Mouse (Mus musculus) limb, embryonic 15.5 days (tissue): ENCODE measurements at regions not wholly inside any gene's neighbourhood (a gene's known extent, or its start where the extent isn't known, plus 50 kb on each side); places are given as distances from the start of the nearest gene placed in this dataset.

Source experiments
- ATAC-seq: fragments of 200-750 bp; cut with Nextera tagmentation; 2 replicates; pipeline ENCODE4 v1.8.0; 2017; ENCODE audit warnings: low read depth, moderate TSS enrichment; ENCODE audit not compliant: insufficient number of reproducible peaks, low FRiP score, low TSS enrichment
- H3K27ac ChIP-seq: fragments of 300-500 bp; sonication (generic); 2 replicates; pipeline ENCODE4 v1.5.1; 2015; ENCODE audit warnings: moderate library complexity, mild to moderate bottlenecking, inconsistent platforms
- H3K27me3 ChIP-seq: fragments of 300-500 bp; sonication (generic); 2 replicates; pipeline ENCODE4 v1.6.1; 2015; ENCODE audit warnings: inconsistent platforms
- H3K36me3 ChIP-seq: fragments of 300-500 bp; sonication (generic); 2 replicates; pipeline ENCODE4 v1.6.1; 2015; ENCODE audit warnings: inconsistent platforms
- H3K4me1 ChIP-seq: fragments of 300-500 bp; sonication (generic); 2 replicates; pipeline ENCODE4 v1.6.1; 2015; ENCODE audit warnings: inconsistent platforms
- H3K4me2 ChIP-seq: fragments of 300-500 bp; sonication (generic); 2 replicates; pipeline ENCODE4 v1.6.1; 2015; ENCODE audit warnings: mild to moderate bottlenecking, inconsistent platforms
- H3K4me3 ChIP-seq: fragments of 300-500 bp; sonication (generic); 2 replicates; pipeline ENCODE4 v1.5.1; 2015; ENCODE audit warnings: mild to moderate bottlenecking, inconsistent platforms
- H3K9ac ChIP-seq: fragments of 300-500 bp; sonication (generic); 2 replicates; pipeline ENCODE4 v1.6.1; 2015; ENCODE audit warnings: inconsistent platforms
- H3K9me3 ChIP-seq: fragments of 300-500 bp; sonication (generic); 2 replicates; pipeline ENCODE4 v1.6.1; 2016; ENCODE audit warnings: inconsistent platforms
- WGBS: fragments of 180-500 bp; shearing (Covaris S2); methylation state at CpG from one replicate; pipeline ENCODE4 v1.1.7; 2015; 5-methylcytosine and 5-hydroxymethylcytosine counted together

DNA sequence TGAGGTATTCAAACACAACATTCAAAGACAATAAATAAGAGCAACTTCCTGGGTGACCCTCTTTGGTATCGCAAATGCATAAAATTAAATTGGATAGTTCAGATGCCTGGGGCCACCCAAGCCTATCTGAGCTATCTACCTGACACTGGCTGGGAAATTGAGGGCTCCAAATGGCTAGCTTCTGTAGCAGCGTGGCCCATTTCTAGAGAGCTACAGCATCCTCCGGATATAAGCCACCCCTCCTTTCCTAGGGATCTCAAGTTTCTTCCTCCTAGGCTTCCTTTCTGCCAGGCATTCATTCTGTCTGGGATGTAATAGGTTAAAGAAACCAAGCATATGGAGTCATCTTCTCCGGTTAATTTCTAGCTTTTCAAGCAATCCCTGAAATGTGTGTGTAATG is 483.2 kb downstream of the Tshz3 start:
- Histone ChIP-seq H3K4me2 (no peak overlapping the region), H3K9me3 (no peaks in the 10 kb centered on the region), H3K9ac (no peak overlapping the region), H3K4me3 (no peak overlapping the region), H3K4me1 (peaks cover 3% of the 10 kb centered on the region; the same call in 1 of the 2 replicates), H3K27me3 (no peaks in the 10 kb centered on the region), H3K36me3 (no peaks in the 10 kb centered on the region), H3K27ac (no peak overlapping the region)
- 49% methylated on average over 4 of the region's 4 CpGs for WGBS
- ATAC-seq = no peak

DNA sequence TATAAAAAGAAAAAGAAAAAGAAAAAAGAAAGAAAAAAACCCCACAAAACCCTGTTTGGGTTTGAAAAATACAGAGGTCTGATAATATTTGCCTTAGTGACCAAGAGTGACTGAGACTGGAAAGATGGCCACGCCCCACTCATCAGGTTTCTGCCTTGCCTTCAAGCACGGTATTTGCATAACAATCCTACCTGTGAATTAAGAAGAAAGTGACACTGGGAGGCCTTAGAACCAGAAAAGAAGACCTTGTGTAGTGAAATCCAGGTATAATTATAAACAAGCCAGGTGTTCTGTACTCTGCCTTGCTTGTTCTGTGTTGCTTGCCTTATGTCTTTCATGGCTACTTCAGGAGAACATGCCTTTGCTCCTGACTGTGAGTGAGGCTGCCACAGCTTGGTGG is 494.6 kb downstream of the Tshz3 start:
- no peak overlapping the region for H3K4me2 ChIP-seq
- H3K4me1 ChIP-seq = no peaks in the 10 kb centered on the region
- no peak for ATAC-seq
- WGBS = 36% methylated on average over 2 of the region's 2 CpGs
- H3K36me3 ChIP-seq = no peaks in the 10 kb centered on the region
- no peak overlapping the region for H3K4me3 ChIP-seq
- H3K27ac ChIP-seq = no peak overlapping the region
- H3K9ac ChIP-seq = no peak overlapping the region
- no peaks in the 10 kb centered on the region for H3K27me3 ChIP-seq
- no peaks in the 10 kb centered on the region for H3K9me3 ChIP-seq

DNA sequence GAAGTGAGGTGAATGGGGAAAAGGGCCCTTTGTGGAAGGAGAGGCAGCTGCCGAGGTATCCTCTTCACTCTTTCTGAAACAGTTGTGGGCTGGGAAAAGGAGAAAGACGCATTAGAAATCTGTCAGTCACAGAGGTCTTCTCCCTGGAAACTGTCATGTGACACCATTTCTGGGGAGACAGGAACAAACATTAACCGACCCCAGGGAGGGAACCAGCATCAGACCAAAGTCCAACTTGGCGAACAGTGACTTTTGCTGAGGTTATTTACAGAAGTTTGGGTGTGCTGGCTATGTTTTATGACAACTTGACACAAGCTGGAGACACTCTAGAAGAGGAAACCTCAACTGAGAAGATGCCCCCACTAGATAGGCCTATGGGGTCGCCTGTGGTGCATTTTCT is 506.9 kb downstream of the Tshz3 start:
- no peaks in the 10 kb centered on the region for H3K4me1 ChIP-seq
- no peak overlapping the region for H3K4me3 ChIP-seq
- WGBS = 78% methylated on average over 5 of the region's 5 CpGs
- H3K36me3 ChIP-seq = no peaks in the 10 kb centered on the region
- H3K4me2 ChIP-seq = no peak overlapping the region
- ATAC-seq = no peak
- no peaks in the 10 kb centered on the region for H3K27me3 ChIP-seq
- H3K9me3 ChIP-seq = no peaks in the 10 kb centered on the region
- no peak overlapping the region for H3K9ac ChIP-seq
- H3K27ac ChIP-seq = no peak overlapping the region

DNA sequence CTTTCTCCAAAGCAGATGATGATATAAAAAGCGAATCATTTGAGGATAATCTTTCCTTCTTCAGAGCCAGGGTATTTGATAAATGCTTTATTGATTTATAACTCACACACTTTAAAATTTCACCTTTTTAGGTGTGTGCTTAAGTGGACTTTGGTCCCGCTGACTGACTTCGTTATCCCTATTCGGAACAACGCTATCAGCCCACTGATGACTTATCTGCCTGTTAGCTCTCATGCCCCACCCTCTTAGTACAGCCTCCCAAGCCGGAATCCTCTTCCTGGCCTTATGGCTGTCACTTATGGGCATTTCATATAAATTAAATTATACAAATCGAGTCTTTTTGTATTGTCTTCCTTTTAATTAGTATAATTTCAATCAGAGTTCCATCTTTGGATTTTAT is 510.4 kb downstream of the Tshz3 start:
- Histone ChIP-seq H3K27ac (no peak overlapping the region), H3K9ac (no peak overlapping the region), H3K36me3 (no peaks in the 10 kb centered on the region), H3K9me3 (no peaks in the 10 kb centered on the region), H3K27me3 (no peaks in the 10 kb centered on the region), H3K4me3 (no peak overlapping the region), H3K4me1 (peaks cover 4% of the 10 kb centered on the region; the same call in 1 of the 2 replicates), H3K4me2 (no peak overlapping the region)
- no peak for ATAC-seq
- WGBS = 88% methylated on average over 7 of the region's 7 CpGs

DNA sequence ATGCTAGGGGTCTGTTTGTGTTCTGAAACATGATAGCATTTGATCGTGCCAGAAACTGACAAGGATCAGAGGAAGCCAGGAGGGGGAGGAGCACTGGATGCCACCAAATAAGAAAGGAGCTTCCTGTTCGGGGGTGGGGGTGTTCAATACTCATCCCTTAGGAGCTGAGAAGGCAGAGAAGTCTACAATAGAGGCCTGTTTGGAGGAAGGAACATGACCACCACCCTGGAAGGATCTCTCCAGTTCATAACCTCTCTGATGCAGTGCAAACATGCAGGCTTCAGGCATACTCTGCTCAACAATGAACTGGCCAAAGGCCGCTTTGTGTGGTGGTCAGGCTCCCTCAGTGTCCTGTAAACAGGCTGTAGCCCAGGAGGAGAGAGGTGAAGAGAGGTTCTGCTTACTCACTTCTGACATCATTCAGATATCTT is 515.8 kb downstream of the Tshz3 start:
- Histone ChIP-seq H3K36me3 (no peaks in the 10 kb centered on the region), H3K4me3 (no peak overlapping the region), H3K27me3 (no peaks in the 10 kb centered on the region), H3K4me2 (no peak overlapping the region), H3K4me1 (peaks cover 12% of the 10 kb centered on the region; the same call in 1 of the 2 replicates), H3K9me3 (no peaks in the 10 kb centered on the region), H3K9ac (no peak overlapping the region), H3K27ac (no peak overlapping the region)
- ATAC-seq = no peak
- 37% methylated on average over 3 of the region's 3 CpGs for WGBS

DNA sequence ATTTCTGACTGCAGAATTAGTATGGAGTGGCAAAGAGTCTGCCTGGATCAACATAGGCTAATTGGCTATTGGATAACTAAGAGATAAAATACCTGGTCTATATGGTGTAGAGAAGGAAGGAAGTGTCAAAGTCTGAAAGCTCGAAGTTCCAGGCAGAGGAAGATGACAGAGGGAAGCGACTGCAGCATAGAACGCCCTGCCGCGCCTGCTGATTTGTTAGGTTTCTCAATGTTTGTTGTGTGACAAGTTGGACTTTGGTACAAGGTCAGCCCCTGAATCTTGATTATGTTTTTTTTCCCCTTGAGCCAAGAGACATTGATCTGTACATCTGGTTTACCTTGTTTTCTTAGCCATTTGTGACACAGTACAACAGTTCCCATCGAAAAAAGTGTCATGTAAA is 517.6 kb downstream of the Tshz3 start:
- Histone ChIP-seq H3K36me3 (no peaks in the 10 kb centered on the region), H3K4me3 (no peak overlapping the region), H3K27me3 (no peaks in the 10 kb centered on the region), H3K27ac (no peak overlapping the region), H3K9ac (no peak overlapping the region), H3K4me1 (peaks cover 12% of the 10 kb centered on the region; the same call in 1 of the 2 replicates), H3K4me2 (no peak overlapping the region), H3K9me3 (no peaks in the 10 kb centered on the region)
- WGBS = 92% methylated on average over 6 of the region's 6 CpGs
- no peak for ATAC-seq

DNA sequence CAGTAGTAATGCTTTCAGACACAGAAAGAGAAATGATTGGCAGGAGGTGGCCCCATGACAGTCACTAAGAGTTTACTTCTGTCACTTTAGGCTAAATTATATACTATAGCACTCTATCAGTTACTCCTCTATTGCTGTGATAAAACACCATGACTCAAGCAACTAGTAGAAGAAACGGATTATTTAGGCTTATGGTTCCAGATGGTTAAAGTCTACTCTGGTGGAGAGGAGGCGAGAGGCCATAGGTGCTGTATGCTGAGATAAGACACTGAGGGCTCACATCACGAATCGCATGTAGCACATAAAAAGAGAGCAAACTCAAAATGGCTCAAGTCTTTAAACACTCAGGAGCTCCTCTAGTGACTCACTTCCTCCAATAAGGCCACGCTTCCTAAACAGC is 522.6 kb downstream of the Tshz3 start:
- Histone ChIP-seq H3K9me3 (no peaks in the 10 kb centered on the region), H3K9ac (no peak overlapping the region), H3K27ac (no peak overlapping the region), H3K4me3 (no peak overlapping the region), H3K27me3 (no peaks in the 10 kb centered on the region), H3K36me3 (no peaks in the 10 kb centered on the region), H3K4me1 (no peaks in the 10 kb centered on the region), H3K4me2 (no peak overlapping the region)
- no peak for ATAC-seq
- WGBS = 94% methylated on average over 5 of the region's 5 CpGs

DNA sequence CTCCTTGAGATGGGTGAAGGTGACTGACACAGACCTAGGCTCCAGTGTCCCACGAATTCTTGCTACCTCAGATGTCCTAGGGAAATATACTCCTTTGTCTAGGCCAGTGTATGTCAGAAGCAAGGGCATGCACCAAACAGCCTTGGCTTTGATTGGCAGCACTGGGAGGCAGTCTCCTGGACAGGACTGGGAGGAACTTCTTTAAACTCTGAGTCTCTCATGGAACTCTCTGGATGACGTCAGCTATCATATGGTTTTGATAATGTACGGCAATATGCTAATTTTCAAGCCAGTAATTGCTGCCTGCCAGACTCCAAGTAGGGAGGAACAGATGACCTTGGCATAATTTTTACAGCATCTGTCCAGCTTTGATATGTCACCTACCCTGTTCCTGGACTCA is 528.5 kb downstream of the Tshz3 start:
- Histone ChIP-seq H3K9me3 (no peaks in the 10 kb centered on the region), H3K36me3 (no peaks in the 10 kb centered on the region), H3K4me3 (no peak overlapping the region), H3K27ac (no peak overlapping the region), H3K4me1 (peaks cover 5% of the 10 kb centered on the region), H3K27me3 (no peaks in the 10 kb centered on the region), H3K4me2 (no peak overlapping the region), H3K9ac (no peak overlapping the region)
- ATAC-seq = no peak
- 40% methylated on average over 3 of the region's 3 CpGs for WGBS

DNA sequence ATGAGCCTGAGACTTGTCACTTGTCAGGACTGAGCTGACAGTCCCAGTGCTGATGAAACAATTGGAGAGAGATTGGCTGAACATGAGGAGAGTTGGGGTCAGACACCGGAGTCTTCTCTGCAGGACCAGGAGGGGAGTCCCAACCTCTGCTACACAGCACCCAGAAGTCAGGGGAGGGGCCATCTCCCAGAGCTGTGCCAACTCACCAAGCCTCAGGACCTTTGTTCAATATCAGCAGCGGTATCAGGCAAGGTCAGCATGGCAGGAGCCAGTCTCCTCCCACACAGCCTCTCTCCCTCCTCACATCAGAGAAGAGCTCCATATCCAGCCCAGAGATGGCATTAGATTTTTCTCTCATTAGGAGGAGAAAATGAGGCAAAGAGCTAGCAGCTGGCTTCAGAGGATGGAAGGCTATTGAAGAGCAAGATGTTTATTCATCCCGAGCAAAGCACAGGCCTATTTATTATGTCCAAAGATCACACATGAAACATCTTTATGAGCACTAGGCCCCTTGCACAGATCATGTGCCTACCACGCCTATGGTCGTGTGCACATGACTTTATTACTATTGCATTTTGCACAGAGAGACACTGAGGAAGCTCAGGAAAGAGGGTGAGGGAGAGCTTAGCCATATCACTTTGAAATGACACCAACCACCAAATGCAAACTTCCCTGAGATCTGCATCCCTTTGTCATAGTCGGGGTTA is 532.9 kb downstream of the Tshz3 start:
- Histone ChIP-seq H3K36me3 (no peaks in the 10 kb centered on the region), H3K4me2 (no peak overlapping the region), H3K27me3 (no peaks in the 10 kb centered on the region), H3K4me3 (no peak overlapping the region), H3K9ac (no peak overlapping the region), H3K27ac (no peak overlapping the region), H3K4me1 (peaks cover 5% of the 10 kb centered on the region), H3K9me3 (no peaks in the 10 kb centered on the region)
- no peak for ATAC-seq
- WGBS = 83% methylated on average over 6 of the region's 6 CpGs

DNA sequence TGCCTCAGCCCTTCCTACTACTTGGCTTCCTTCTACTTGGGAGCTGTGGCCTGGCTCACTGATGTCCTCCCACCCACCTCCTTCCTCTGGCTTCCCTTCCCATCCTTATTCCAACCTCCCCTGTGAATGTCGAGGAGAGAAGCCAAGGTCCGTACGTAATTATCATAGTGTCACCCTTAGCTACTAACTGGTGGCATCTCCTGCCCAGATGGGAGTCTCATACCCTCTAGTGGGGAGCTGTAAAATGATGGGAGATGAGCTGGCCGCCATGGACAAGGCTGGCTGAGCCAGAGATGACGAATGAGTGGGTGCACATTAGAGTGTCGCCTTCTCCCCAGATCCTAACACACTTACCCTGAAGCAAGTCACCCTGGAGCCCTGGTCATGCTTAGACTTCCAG is 532.6 kb downstream of the Zfp536 start:
- ATAC-seq = no peak
- no peak overlapping the region for H3K4me2 ChIP-seq
- H3K36me3 ChIP-seq = no peaks in the 10 kb centered on the region
- no peak overlapping the region for H3K4me3 ChIP-seq
- no peaks in the 10 kb centered on the region for H3K9me3 ChIP-seq
- no peaks in the 10 kb centered on the region for H3K27me3 ChIP-seq
- 0 out of 2 replicates have a peak, but pooled peaks cover 3% of the 10 kb centered on the region for H3K4me1 ChIP-seq
- H3K9ac ChIP-seq = no peak overlapping the region
- H3K27ac ChIP-seq = no peak overlapping the region
- WGBS = 77% methylated on average over 6 of the region's 6 CpGs

DNA sequence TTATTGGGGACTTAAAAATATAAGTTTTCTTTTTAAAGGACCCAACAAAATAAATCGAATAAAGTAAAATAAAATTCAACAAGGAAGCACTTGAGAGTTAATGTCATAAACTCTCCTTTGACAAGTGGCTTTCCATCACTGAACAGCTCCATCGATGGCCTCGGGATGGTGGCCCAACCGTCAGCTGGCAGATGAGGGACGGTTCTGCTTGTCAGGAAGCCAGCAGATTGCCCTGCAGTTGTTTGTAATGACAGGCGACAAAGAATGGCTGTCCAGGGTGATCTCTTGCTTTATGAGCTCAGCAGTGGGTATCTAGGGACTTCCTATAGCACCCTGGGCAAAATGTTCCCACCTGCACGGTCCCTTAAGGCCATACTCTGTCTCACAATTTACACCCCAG is 531.7 kb downstream of the Zfp536 start:
- ATAC-seq = no peak
- WGBS = 45% methylated on average over 7 of the region's 7 CpGs
- H3K4me2 ChIP-seq = no peak overlapping the region
- no peaks in the 10 kb centered on the region for H3K9me3 ChIP-seq
- 0 out of 2 replicates have a peak, but pooled peaks cover 3% of the 10 kb centered on the region for H3K4me1 ChIP-seq
- no peak overlapping the region for H3K27ac ChIP-seq
- no peaks in the 10 kb centered on the region for H3K27me3 ChIP-seq
- no peak overlapping the region for H3K9ac ChIP-seq
- H3K4me3 ChIP-seq = no peak overlapping the region
- H3K36me3 ChIP-seq = no peaks in the 10 kb centered on the region

DNA sequence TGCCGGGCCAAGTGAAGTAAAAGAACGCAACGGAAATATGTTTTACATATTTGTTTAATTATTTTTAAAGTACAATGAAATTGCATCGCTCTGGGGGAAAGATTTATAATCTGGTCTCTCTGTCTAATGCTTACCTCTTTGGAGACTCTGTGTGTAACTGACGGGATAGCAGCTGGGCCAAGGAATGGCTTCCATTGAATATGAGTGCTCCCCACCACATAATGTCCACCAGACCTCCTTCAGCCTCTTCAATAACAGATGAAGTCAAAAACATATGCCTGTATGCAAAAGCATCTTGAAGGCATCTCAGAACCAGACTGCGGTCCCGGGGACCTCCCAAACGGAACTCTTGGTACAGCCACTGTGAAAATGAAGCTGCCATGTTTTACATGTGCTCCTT is 531.0 kb downstream of the Zfp536 start:
- no peaks in the 10 kb centered on the region for H3K36me3 ChIP-seq

DNA sequence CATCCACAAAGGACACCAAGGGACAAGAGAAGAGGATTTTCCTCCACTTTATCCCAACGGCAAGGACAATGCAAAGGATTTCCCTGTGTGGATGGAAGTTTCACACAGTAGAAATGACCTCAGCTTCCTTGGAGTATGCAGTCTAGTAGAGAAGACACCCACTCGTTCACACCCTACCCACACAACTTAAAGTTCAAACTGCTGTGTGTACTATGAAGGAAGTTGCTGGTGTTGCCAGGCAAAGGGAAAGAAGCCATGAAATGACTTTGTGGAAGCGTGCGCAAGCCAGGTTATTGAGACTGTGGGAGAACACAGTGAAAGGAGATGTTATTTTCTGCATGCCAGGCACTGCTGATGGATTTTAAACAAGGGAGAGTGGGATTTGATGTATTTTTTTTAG is 527.3 kb downstream of the Zfp536 start:
- no peak for ATAC-seq
- 77% methylated on average over 4 of the region's 4 CpGs for WGBS
- no peak overlapping the region for H3K9ac ChIP-seq

More for the DNA sequence above, 531.0 kb downstream of the Zfp536 start:
- ATAC-seq = no peak
- 0 out of 2 replicates have a peak, but pooled peaks cover 3% of the 10 kb centered on the region for H3K4me1 ChIP-seq
- no peaks in the 10 kb centered on the region for H3K27me3 ChIP-seq
- no peak overlapping the region for H3K9ac ChIP-seq
- H3K4me2 ChIP-seq = no peak overlapping the region
- no peak overlapping the region for H3K4me3 ChIP-seq
- whole genome bisulfite sequencing = 64% methylated on average over 8 of the region's 8 CpGs
- H3K27ac ChIP-seq = no peak overlapping the region
- no peaks in the 10 kb centered on the region for H3K9me3 ChIP-seq

More for the DNA sequence above, 527.3 kb downstream of the Zfp536 start:
- no peaks in the 10 kb centered on the region for H3K36me3 ChIP-seq
- no peaks in the 10 kb centered on the region for H3K27me3 ChIP-seq
- 0 out of 2 replicates have a peak, but pooled peaks cover 3% of the 10 kb centered on the region for H3K4me1 ChIP-seq
- H3K9me3 ChIP-seq = no peaks in the 10 kb centered on the region
- H3K27ac ChIP-seq = no peak overlapping the region
- no peak overlapping the region for H3K4me3 ChIP-seq
- no peak overlapping the region for H3K4me2 ChIP-seq
